7 mouse cellular contexts compared by ENCODE assay signal in genomic region chr4:154864961-154865760, GRCm38 (mm10). TPM values are rescaled to one million over a fixed set of nuclear protein-coding genes. Genes with fewer than 3 reads are reported as not detected.
DNase-seq lines count a peak whose midpoint lies in the region; ATAC-seq and TF ChIP-seq lines count a peak whose summit lies in the region.

No protein-coding gene starts in this region.

- no peak for TF ChIP-seq EP300 in stomach, postnatal 0 days (optimal IDR thresholded peaks at IDR 0.05)

- TF ChIP-seq CTCF in stomach, postnatal 0 days (IDR thresholded peaks at IDR 0.05; ENCODE audit: low read depth) = no peak

- peak overlapping the region; percentile 40 for H3K9ac ChIP-seq in lung, embryonic 15.5 days
- H3K9ac ChIP-seq in forebrain, embryonic 14.5 days (ENCODE audit: low read length) = peak overlapping the region; percentile 48
- no peak overlapping the region for H3K9ac ChIP-seq in limb, embryonic 15.5 days
- peak overlapping the region; percentile 53 for H3K9ac ChIP-seq in stomach, postnatal 0 days (ENCODE audit: low read length)

- 79% methylated on average over 18 of the region's 18 CpGs for WGBS in lung, embryonic 15.5 days
- WGBS in forebrain, embryonic 14.5 days = 80% methylated on average over 18 of the region's 18 CpGs
- 72% methylated on average over 18 of the region's 18 CpGs for WGBS in limb, embryonic 15.5 days
- 78% methylated on average over 18 of the region's 18 CpGs for WGBS in stomach, postnatal 0 days

- no peak overlapping the region for H3K4me3 ChIP-seq in lung, embryonic 15.5 days
- H3K4me3 ChIP-seq in forebrain, embryonic 14.5 days (ENCODE audit: low read depth, low read length) = no peak overlapping the region
- peak overlapping the region; percentile 39; the same call in 1 of the 2 replicates for H3K4me3 ChIP-seq in limb, embryonic 15.5 days
- H3K4me3 ChIP-seq in stomach, postnatal 0 days (ENCODE audit: low read depth, low read length) = no peak overlapping the region; the same call in 1 of the 2 replicates

- H3K27me3 ChIP-seq in lung, embryonic 15.5 days = no peaks in the 10 kb centered on the region
- no peaks in the 10 kb centered on the region; the same call in 1 of the 2 replicates for H3K27me3 ChIP-seq in forebrain, embryonic 14.5 days (replicated peaks; ENCODE audit: control insufficient read depth, insufficient read depth, low read length)
- no peaks in the 10 kb centered on the region; the same call in 1 of the 2 replicates for H3K27me3 ChIP-seq in limb, embryonic 15.5 days
- no peaks in the 10 kb centered on the region for H3K27me3 ChIP-seq in stomach, postnatal 0 days (ENCODE audit: control insufficient read depth, insufficient read depth, low read length)

- H3K9me3 ChIP-seq in lung, embryonic 15.5 days = no peaks in the 10 kb centered on the region
- H3K9me3 ChIP-seq in forebrain, embryonic 14.5 days (replicated peaks; ENCODE audit: control insufficient read depth, low read length) = no peaks in the 10 kb centered on the region
- H3K9me3 ChIP-seq in limb, embryonic 15.5 days = no peaks in the 10 kb centered on the region
- H3K9me3 ChIP-seq in stomach, postnatal 0 days (ENCODE audit: control insufficient read depth, low read length) = no peaks in the 10 kb centered on the region

- no peak for ATAC-seq in lung, embryonic 15.5 days (ENCODE audit: borderline replicate concordance, extremely low read depth, low FRiP score, low TSS enrichment)
- no peak for ATAC-seq in forebrain, embryonic 14.5 days
- no peak for ATAC-seq in limb, embryonic 15.5 days (ENCODE audit: insufficient number of reproducible peaks, low FRiP score, low TSS enrichment, low read depth)
- no peak for ATAC-seq in stomach, postnatal 0 days (ENCODE audit: low FRiP score, low TSS enrichment)

- H3K27ac ChIP-seq in lung, embryonic 15.5 days = peak overlapping the region; percentile 58
- H3K27ac ChIP-seq in forebrain, embryonic 14.5 days (ENCODE audit: low read depth, low read length) = peak overlapping the region; percentile 35; the same call in 1 of the 2 replicates
- H3K27ac ChIP-seq in limb, embryonic 15.5 days = peak overlapping the region; percentile 85
- H3K27ac ChIP-seq in stomach, postnatal 0 days (replicated peaks) = peak overlapping the region; percentile 30; the same call in 1 of the 2 replicates

- no peaks in the 10 kb centered on the region for H3K36me3 ChIP-seq in lung, embryonic 15.5 days
- H3K36me3 ChIP-seq in forebrain, embryonic 14.5 days (ENCODE audit: control insufficient read depth, insufficient read depth, low read length) = no peaks in the 10 kb centered on the region
- H3K36me3 ChIP-seq in limb, embryonic 15.5 days = no peaks in the 10 kb centered on the region
- H3K36me3 ChIP-seq in stomach, postnatal 0 days (ENCODE audit: control insufficient read depth, insufficient read depth, low read length) = no peaks in the 10 kb centered on the region

- peaks cover 18% of the 10 kb centered on the region for H3K4me1 ChIP-seq in lung, embryonic 15.5 days
- H3K4me1 ChIP-seq in forebrain, embryonic 14.5 days (ENCODE audit: control insufficient read depth, insufficient read depth, low read length) = peaks cover 4% of the 10 kb centered on the region; the same call in 1 of the 2 replicates
- peaks cover 18% of the 10 kb centered on the region for H3K4me1 ChIP-seq in limb, embryonic 15.5 days
- no peaks in the 10 kb centered on the region for H3K4me1 ChIP-seq in stomach, postnatal 0 days (replicated peaks; ENCODE audit: control insufficient read depth, insufficient read depth)

- DNase-seq in lung, adult 18-20 months = no peak
- DNase-seq in forebrain, embryonic 14.5 days (ENCODE audit: low spot score) = no peak
- DNase-seq in stomach, postnatal 0 days (ENCODE audit: low spot score) = no peak
- no peak for DNase-seq in right cerebral cortex, postnatal 25 days
- no peak for DNase-seq in left cerebral cortex, adult 11 months (ENCODE audit: low spot score)

- peak overlapping the region; percentile 64 for H3K4me2 ChIP-seq in lung, embryonic 15.5 days
- peak overlapping the region; percentile 51; the same call in 1 of the 2 replicates for H3K4me2 ChIP-seq in forebrain, embryonic 14.5 days (ENCODE audit: low read length)
- H3K4me2 ChIP-seq in limb, embryonic 15.5 days = peak overlapping the region; percentile 58
- H3K4me2 ChIP-seq in stomach, postnatal 0 days (replicated peaks; ENCODE audit: low read depth) = no peak overlapping the region

RNA-seq across cellular contexts. Expression of gene Mmel1, which starts 4.2 kb away (rescaled TPM):
- 0.10 and 0.26 TPM in 2 replicates for polyA plus RNA-seq in lung, embryonic 15.5 days (2015; fragmentation: Nextera tagmentation; extraction: Ambion mirVana)
- polyA plus RNA-seq in forebrain, embryonic 14.5 days (2014; fragmentation: Nextera tagmentation; extraction: Ambion mirVana) = 0.13 and 0.37 TPM in 2 replicates
- 0.20 and 0.23 TPM in 2 replicates for polyA plus RNA-seq in limb, embryonic 15.5 days (2015; fragmentation: Nextera tagmentation; extraction: Ambion mirVana)
- not detected in 2 replicates for polyA plus RNA-seq in stomach, postnatal 0 days (2015; fragmentation: Nextera tagmentation; extraction: Ambion mirVana)

RNA-seq across cellular contexts. Expression of gene Ttc34, which starts 27.9 kb away (rescaled TPM):
- 0.19 and 0.26 TPM in 2 replicates for polyA plus RNA-seq in lung, embryonic 15.5 days (2015; fragmentation: Nextera tagmentation; extraction: Ambion mirVana)
- polyA plus RNA-seq in forebrain, embryonic 14.5 days (2014; fragmentation: Nextera tagmentation; extraction: Ambion mirVana) = 0.85 and 1.5 TPM in 2 replicates
- 0.12 and 0.27 TPM in 2 replicates for polyA plus RNA-seq in limb, embryonic 15.5 days (2015; fragmentation: Nextera tagmentation; extraction: Ambion mirVana)
- 0.06 and 0.10 TPM in 2 replicates for polyA plus RNA-seq in stomach, postnatal 0 days (2015; fragmentation: Nextera tagmentation; extraction: Ambion mirVana)

RNA-seq across cellular contexts. Expression of gene Fam213b, which starts 33.8 kb away (rescaled TPM):
- polyA plus RNA-seq in lung, embryonic 15.5 days (2015; fragmentation: Nextera tagmentation; extraction: Ambion mirVana) = 36.4 and 41.5 TPM in 2 replicates
- 40.3 and 45.9 TPM in 2 replicates for polyA plus RNA-seq in forebrain, embryonic 14.5 days (2014; fragmentation: Nextera tagmentation; extraction: Ambion mirVana)
- 57.3 and 65.5 TPM in 2 replicates for polyA plus RNA-seq in limb, embryonic 15.5 days (2015; fragmentation: Nextera tagmentation; extraction: Ambion mirVana)
- 62.1 and 65.4 TPM in 2 replicates for polyA plus RNA-seq in stomach, postnatal 0 days (2015; fragmentation: Nextera tagmentation; extraction: Ambion mirVana)

Comparison
In these comparisons a context has a peak if more than half of its experiments do, and no peak if none do; other contexts are left out.
1. H3K27ac ChIP-seq: peak in every context shown above with its lines; median percentile 85 in limb, embryonic 15.5 days; 58 in lung, embryonic 15.5 days; 35 in forebrain, embryonic 14.5 days; 30 in stomach, postnatal 0 days.